Mouse (Mus musculus) adrenal gland, adult 18-20 months (tissue): ENCODE data around the gene Wbp1. TPM values are rescaled to one million over a fixed set of nuclear protein-coding genes. Genes with fewer than 3 reads are reported as not detected.
A peak's percentile ranks its signal among the peaks of the same experiment; 100 is the strongest.

Experiments
- DNase-seq, 2 experiments: peaks; one replicate each; pipeline ENCODE4 v3.0.0; 2021 to 2022; ENCODE audit warnings: low spot score in 2 of 2
- total RNA-seq, 2 experiments: library from RNA; stranded (reverse); gene quantifications; 1 replicate in 1 of 2; 2 replicates in 1 of 2; pipeline ENCODE4 v1.2.3; 2021

Gene Wbp1
- total RNA-seq, 2 experiments from 2014 or later: 84.3 to 89.0 TPM

DNA sequence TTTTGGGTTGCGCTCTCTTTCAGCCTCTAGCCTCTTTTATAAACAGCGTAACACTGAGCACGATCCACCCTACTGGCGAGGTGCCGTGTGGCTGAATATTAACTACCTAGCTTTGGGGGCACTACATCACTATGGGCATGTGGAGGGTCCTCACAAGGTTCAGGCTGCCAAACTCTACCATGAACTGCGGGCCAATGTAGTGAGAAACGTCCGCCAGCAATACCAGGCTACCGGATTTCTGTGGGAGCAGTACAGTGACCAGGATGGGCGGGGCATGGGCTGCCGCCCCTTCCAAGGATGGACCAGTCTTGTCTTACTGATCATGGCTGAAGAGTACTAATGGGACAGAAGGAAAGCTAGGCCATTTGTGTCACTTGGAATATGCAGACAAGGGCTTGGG lies 3.0 kb downstream of the Wbp1 start:
- no peak for DNase-seq

GRCm38 (mm10) chr6:83117616-83118015 lies 3.7 kb downstream of the Wbp1 start:
- no peak for DNase-seq

DNA sequence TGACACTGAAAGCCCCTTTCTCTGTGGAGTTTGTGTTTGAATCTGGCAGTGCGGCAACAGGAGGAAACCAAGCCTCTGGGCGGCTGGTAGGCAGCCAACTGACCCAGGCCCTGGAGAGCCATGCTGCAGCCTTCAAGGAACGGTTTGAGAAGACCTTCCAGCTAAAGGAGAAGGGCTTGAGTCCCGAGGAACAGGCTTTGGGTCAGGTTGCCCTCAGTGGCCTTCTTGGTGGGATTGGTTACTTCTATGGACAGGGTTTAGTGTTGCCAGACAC lies 4.3 kb downstream of the Wbp1 start:
- DNase-seq: no peak

- no peak for DNase-seq
Observed at GRCm38 (mm10) chr6:83116373-83117164, 4.8 kb downstream of the Wbp1 start.

- DNase-seq: no peak
Observed at GRCm38 (mm10) chr6:83115682-83116372, 5.5 kb downstream of the Wbp1 start.

- peak; percentile 94 to 96 for DNase-seq
Observed at GRCm38 (mm10) chr6:83115011-83115671, 6.2 kb downstream of the Wbp1 start, which contains the start of gene Mogs. TSS of gene Mogs (plus strand) at chr6:83115496.

GRCm38 (mm10) chr6:83111510-83112136 lies 9.7 kb downstream of the Wbp1 start:
- no peak for DNase-seq

- DNase-seq: peak; percentile 81 to 83
Observed at GRCm38 (mm10) chr6:83108762-83109668, 12.3 kb downstream of the Wbp1 start, which contains the start of gene Mrpl53. TSS of gene Mrpl53 (plus strand) at chr6:83109040.

- DNase-seq: peak; percentile 79 to 80
Observed at GRCm38 (mm10) chr6:83107566-83108400, 13.6 kb downstream of the Wbp1 start.

DNA sequence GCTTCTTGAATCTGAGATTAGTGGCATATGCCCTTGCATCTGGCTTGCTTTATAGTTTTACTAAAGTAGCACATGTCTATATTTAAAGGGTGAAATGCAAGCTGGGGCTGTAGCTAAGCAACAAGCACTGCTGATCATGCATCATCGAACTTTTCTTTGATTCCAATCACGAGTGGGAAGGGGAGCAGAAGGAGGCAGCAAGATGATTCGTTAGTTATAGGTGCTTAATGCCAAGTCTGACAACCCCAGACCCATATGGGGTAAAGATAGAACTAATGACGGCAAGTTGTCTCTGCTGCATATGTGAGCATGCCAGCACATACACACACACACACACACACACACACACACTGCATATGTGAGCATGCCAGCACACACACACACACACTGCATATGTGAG lies 17.2 kb downstream of the Wbp1 start:
- DNase-seq: no peak

GRCm38 (mm10) chr6:83103130-83103650 lies 18.2 kb downstream of the Wbp1 start:
- DNase-seq: no peak

- DNase-seq: peak; percentile 66
Observed at GRCm38 (mm10) chr6:83101688-83102556, 19.4 kb downstream of the Wbp1 start.

DNA sequence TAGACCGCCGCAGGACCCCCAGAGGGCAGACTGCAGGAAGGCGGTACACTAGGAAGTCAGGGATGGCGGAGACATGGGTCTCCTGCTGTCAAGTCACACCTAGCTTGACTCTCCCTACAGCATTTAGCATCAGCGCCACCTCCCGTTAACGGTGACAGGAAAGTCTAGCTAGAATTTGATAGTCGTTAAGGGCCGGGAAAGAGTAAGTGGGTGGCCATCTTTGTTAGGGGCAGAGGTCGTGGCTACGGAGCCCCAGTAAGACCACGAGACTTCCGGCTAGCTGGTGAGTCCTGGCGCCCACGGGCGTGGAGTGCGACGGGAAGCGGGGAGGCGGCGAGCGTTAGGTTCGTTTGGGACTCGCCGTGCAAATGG lies 20.1 kb downstream of the Wbp1 start, which contains the start of the genes Ccdc142 and Gm42688:
Ccdc142 (plus strand) TSS at position 286 of the 372 bp plus-strand sequence.
Gm42688 (plus strand) TSS at position 302 of the 372 bp plus-strand sequence.
- peak; percentile 81 for DNase-seq

- peak in 1 of 2 experiments; percentile 43 for DNase-seq
Observed at GRCm38 (mm10) chr6:83098411-83098810, 22.9 kb downstream of the Wbp1 start.

- DNase-seq: no peak
Observed at GRCm38 (mm10) chr6:83095968-83096367, 25.4 kb downstream of the Wbp1 start.

GRCm38 (mm10) chr6:83092416-83093127 lies 28.8 kb downstream of the Wbp1 start:
- DNase-seq: no peak

DNA sequence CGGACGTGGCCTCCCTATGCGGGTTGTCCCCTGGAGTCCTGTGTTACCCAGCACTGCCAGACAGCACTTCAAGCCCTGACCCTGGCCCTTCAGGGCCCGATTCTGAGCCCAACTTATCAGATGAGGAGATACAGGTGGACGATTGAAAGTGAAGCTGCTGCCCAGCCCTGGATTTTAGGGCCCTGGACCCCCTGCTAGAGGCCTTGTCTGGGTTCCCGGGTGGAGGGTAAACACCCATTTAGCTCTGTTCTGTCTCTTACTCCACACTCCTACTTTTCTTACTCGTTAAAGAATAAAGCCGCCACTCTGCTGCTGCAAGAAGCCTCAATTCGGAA lies 33.5 kb downstream of the Wbp1 start:
- no peak for DNase-seq
